Mouse (Mus musculus) heart, adult 2 months (tissue): Measurements from ENCODE around the gene Zfp366.

Experiments
- CTCF ChIP-seq: fragments of 200-600 bp; IDR thresholded peaks from 2 replicates; pipeline ENCODE4 v1.8.1; 2022; ENCODE audit warnings: antibody characterized with exemption, mild to moderate bottlenecking, moderate library complexity
- POLR2A ChIP-seq: fragments of 200-500 bp; IDR thresholded peaks from 2 replicates; pipeline ENCODE4 v1.6.1; 2011; ENCODE audit warnings: mild to moderate bottlenecking, low read depth, low read length, control low read depth; ENCODE audit not compliant: insufficient read depth

DNA sequence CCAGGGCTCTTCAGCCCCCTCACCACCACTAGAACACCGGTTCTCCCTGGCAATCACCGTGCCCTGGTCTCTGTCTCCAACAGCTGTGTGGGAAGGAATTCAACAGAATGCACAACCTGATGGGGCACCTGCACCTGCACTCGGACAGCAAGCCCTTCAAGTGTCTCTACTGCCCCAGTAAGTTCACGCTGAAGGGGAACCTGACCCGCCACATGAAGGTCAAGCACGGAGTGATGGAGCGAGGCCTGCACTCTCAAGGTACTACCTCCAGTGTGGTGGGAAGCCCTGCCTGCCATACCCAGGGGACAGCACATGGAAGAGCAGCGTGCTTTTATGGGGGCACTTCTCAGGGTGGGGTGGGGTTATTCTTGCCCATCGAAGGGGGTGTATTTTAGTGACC is 59.2 kb downstream of the Zfp366 start:
- TF ChIP-seq CTCF (no peak), POLR2A (no peak)
